Mouse (Mus musculus) CD4-positive naive resting alpha-beta T cell, adult 57 days (primary cell): ENCODE data around the gene Atg101. TPM values are rescaled to one million over a fixed set of nuclear protein-coding genes. Genes with fewer than 3 reads are reported as not detected.

Experiments
- total RNA-seq: library from RNA; stranded (reverse); gene quantifications from one replicate; pipeline ENCODE4 v1.2.4, GENCODE M21; 2023

Atg101 gene
- total RNA-seq = 70.4 TPM

DNA sequence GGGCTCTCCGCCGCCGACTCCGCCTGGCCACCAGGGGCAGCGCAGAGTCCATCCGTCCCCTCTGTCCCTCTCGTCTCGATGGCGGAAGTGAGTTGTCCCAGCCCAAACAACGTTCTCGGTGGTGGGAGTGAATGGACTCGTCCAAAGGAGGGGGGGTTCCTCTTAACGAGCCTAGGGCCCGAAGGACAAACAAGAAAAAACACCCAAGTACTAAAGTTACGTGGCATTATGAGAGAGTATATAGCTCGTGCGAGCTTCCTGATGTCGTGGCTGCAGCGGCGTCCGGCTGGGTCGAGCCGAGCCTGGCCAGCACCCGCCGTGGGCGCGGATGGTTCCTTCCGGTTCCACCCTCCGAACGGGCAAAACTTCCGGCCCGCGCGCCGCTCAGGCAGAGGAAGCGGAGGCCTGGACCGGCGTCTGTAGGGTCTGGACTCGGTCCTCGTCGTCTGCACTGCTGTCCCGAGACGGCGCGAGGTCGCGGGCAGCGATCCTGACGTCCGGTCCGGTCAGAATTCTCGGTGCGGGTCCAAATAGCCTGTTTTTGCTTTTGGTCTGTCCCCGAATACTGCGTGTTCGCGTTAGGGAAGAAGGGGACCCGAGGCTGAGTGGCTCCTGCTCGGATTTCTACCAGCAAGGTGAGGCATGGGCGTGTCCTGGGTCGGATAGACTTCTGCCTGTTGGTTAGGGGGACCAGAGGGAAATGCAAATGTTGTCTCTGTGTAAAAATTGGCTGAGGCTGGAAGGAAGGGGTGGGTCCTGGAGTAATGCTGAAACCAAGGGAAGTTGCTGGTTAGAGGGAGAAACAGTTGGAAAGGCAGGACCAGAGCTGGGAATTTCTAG lies at the start of gene Atg101:
Atg101 (plus strand) TSS at position 362 of the 840 bp plus-strand sequence.

GRCm38 (mm10) chr15:101253886-101254795 lies 29.9 kb upstream of the Atg101 start, which contains the start of gene Nr4a1:
TSS of gene Nr4a1 (plus strand) at chr15:101254269.

GRCm38 (mm10) chr15:101293025-101293621 lies 9.1 kb downstream of the Atg101 start, which contains the start of gene 6030408B16Rik:
TSS of gene 6030408B16Rik (plus strand) at chr15:101293212.

Other genes starting within 250 kb of the Atg101 start
- not detected for gene Gm47841, start 236.9 kb upstream of the Atg101 start, total RNA-seq
- gene Fignl2, start 205.7 kb upstream of the Atg101 start, total RNA-seq = not detected
- gene Ankrd33, start 168.5 kb upstream of the Atg101 start, total RNA-seq = not detected
- 30.5 TPM for gene Acvrl1, start 155.8 kb upstream of the Atg101 start, total RNA-seq
- gene Acvr1b, start 110.2 kb upstream of the Atg101 start, total RNA-seq = 40.1 TPM
- 7.3 TPM for gene Grasp, start 60.1 kb upstream of the Atg101 start, total RNA-seq
- 312 TPM for gene Nr4a1, start 30.0 kb upstream of the Atg101 start, total RNA-seq
- 0.71 TPM for gene 6030408B16Rik, start 8.9 kb downstream of the Atg101 start, total RNA-seq
- gene Krt80, start 85.9 kb downstream of the Atg101 start, total RNA-seq = 0.30 TPM
- gene Krt7, start 126.8 kb downstream of the Atg101 start, total RNA-seq = 1.1 TPM
- gene Krt87, start 154.5 kb downstream of the Atg101 start, total RNA-seq = not detected
- not detected for gene Krt88, start 163.5 kb downstream of the Atg101 start, total RNA-seq
- not detected for gene Krt81, start 179.5 kb downstream of the Atg101 start, total RNA-seq
- gene Krt86, start 189.2 kb downstream of the Atg101 start, total RNA-seq = not detected
- not detected for gene Krt83, start 207.2 kb downstream of the Atg101 start, total RNA-seq
- not detected for gene Gm49425, start 233.0 kb downstream of the Atg101 start, total RNA-seq
- gene Krt84, start 248.5 kb downstream of the Atg101 start, total RNA-seq = not detected